Mouse (Mus musculus) myocyte (in vitro differentiated cells): Measurements from ENCODE around the gene Mgmt.

Experiments used
- MAX ChIP-seq: IDR thresholded peaks from one replicate; pipeline ENCODE4 v1.6.1; 2011; ENCODE audit warnings: low read depth, mild to moderate bottlenecking, control low read depth
- POLR2A ChIP-seq: IDR thresholded peaks from one replicate; pipeline ENCODE4 v1.6.1; 2011; ENCODE audit warnings: low read depth, mild to moderate bottlenecking, control low read depth, moderate library complexity; ENCODE audit not compliant: insufficient read length
- TCF12 ChIP-seq: IDR thresholded peaks from one replicate; pipeline ENCODE4 v1.6.1; 2011; ENCODE audit warnings: mild to moderate bottlenecking, control low read depth; ENCODE audit not compliant: poor library complexity, insufficient read depth, severe bottlenecking
- USF1 ChIP-seq: IDR thresholded peaks from one replicate; pipeline ENCODE4 v1.6.1; 2011; ENCODE audit warnings: low read depth, mild to moderate bottlenecking, control low read depth, moderate library complexity

DNA sequence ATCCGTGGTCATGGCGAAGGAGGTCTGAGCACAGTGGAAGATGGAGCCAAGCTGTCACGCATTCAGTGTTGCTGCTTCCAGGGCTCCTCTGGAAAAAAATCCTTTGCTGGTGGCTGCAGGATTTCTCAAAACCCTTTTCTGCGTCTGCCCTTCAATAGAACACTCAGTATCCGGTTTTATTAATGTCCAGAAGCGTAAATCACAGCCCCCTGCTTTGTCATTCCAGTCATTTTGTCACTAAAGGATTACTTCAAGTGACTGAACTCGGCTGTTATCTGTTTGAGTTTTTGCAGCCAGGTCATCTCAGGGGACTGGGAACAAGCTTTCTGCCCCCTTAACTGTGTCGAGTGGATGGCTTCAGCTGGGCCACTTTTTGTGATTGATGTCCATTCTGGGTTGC is 146.2 kb downstream of the Mgmt start:
- TF ChIP-seq MAX = no peak
- TF ChIP-seq USF1 = no peak
- TF ChIP-seq POLR2A = no peak
- no peak for TF ChIP-seq TCF12
